Mouse (Mus musculus): ENCODE measurements around the gene Cyp4b1.
A peak's percentile ranks its signal among the peaks of the same experiment; 100 is the strongest.
"Not testable (repeated sequence)": the region's sequence is repeated elsewhere in the genome, so short reads cannot be mapped to it uniquely, and the experiment has no call there.

The Cyp4b1 gene

DNA sequence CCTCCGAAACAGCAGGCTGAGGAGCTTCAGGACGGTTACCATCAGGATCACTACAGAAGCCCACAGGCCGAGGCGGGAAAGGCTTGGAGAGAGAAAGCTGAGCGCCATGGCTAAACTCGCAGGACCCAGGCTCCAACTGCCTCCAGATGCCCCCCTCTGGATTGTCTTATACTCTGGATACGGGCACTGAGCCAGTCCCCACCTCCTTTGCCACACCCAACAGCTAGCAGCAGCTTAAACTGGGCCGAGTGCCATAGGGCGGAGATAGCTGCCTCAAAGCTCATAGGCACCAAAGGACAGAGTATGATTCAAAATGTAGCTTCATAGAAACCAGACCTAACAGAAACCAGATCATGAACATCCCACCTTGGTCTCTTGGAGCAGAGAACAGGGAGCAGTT is at the start of gene Cyp4b1:
Gene Cyp4b1 (minus strand): TSS at position 144 of the 400 bp plus-strand sequence.
- DNase-seq (ENCODE audit: low read depth, low spot score): peak; percentile 55

DNA sequence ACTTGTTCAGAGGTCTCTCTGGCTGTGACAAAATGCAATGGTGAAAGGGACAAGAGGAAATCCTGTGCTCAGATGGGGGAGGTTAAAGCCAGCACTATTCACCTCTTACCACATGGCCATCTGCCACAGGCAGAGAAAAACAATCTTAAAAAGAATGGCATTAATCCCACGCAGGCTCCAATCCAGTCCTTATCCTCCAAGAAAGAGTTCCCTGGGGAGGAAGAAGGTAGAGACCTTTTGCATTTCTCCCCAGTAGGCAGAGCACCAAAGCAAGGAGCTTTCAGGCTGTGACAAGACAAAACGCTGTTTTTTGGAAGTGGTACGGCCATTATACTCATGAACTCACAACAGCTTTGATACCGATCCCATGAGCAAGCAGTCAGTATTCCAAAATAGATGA is 38.8 kb upstream of the Cyp4b1 start:
- DNase-seq (ENCODE audit: low read depth, low spot score): no peak

DNA sequence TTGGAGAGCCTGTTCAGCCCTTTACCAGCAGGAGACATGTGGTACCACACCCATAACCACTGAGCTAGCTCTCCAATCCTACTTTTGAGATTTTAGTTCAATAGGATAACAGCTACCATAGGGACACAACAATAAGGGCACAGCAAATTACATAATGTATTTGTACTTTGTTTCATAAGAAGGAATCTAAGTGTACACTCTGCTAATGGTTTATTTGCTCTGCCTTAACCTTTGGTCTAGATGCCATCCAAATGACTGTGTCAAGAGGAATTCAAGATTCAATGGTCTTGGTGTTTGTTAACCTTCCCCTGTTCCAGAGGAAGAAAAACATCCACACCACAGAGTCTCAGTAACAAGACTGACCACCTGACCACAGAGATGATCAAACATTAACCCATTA is 11.7 kb upstream of the Cyp4b1 start:
- DNase-seq (ENCODE audit: low read depth, low spot score): no peak

DNA sequence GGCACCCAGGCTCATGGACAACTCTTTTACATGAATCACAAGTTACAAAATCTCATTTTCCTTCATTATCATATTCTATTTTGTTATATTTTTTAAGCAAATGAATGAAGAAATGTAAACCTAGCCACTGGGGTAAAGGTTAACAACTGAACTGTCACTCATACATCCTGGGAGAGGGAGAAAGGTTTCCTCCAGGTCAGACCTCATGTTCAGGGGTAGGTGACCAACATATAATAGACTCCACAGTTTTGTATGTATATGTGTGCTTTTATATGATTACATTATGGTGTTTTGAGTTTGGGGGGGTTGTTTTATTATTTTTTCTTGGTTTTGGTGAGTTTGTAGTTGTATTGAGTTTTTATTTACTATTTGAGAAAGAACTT is 10.3 kb upstream of the Cyp4b1 start:
- DNase-seq (ENCODE audit: low read depth, low spot score): no peak

DNA sequence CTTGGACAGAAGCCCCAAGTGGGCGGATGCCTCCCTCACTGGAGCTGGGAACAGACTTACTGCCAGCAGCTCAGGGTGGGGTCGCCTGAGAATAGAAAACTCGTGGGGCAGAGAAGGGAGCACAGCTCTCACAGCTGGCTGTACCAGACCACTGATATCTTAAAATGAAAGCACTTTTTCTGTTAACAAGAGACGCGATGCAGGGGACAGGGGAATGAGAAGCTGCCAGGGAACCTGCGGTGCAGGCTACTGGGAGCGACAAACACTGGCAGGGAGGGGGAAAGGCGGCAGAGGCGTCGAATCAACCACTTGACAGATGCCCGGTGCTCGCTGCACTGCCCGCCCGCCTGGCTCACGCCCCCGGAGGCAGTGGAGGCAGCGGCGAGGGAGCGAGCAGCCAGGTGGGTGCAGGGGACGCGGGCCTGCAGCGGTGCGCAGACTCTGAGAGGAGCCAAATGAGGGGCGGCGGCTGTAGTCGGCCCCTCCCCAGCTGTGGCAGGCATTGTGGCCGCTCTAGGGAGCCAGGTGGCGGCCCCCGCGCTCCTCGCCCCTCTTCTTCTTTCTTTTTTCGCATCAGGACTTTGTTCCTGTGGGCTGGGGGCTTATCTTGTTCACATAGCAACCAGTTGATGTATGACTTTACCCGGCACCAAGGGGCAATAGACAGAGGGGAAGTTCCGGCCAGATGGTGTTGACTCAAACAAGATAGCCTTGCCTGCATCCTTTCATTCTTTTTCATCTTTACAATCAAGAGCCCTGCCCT is 9.8 kb upstream of the Cyp4b1 start:
- no peak for DNase-seq (ENCODE audit: low read depth, low spot score)

DNA sequence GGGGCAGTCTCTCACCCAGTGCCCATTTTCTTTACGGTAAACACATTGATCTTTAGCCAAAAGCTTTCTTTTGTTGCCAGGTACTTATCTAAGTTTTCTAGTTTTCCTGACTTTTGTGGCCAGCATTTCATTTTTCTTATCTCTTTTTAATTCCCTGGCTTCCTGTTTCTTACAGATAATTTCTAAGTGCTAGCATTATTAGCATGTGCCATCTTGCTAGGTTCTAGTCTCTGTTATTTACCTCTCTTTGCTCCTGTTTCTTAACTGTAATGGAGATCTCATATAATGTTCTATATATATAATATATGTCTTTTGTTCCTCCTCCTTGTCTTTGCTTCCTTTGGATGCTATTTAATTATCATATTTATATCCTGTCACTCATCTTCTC is 9.0 kb upstream of the Cyp4b1 start:
- DNase-seq (ENCODE audit: low read depth, low spot score): not testable (repeated sequence)

DNA sequence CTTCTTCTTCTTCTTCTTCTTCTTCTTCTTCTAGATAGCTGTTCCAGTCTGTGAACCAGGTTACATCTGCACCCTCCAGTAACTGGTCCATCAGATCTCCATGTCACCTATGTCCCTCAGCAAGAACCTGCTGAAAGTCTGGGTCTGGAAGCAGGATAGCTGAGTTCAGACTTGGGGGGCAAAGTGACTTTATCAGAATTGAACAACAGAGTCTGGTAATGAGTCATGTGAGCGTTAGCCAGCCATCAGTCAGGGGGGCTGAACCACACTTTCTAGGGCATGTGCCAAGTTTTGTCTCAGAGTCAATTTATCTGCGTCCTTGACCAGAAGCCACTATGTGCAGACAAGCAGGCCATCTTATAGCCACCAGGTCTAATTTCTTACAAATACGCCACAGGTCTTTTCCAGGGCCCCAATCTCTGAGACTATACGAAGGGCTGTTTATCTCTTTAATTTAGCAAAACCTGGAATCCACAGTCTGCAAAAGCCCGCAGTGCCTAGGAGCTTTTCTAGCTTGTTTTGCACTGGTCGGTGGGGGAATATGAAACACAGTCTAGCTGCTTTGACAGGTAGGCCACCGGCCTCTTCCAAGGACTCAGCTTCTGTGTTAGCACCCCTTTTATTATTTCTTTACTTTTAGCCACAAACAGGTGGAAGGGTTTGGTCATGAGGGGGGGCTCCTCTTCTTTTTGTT is 8.5 kb upstream of the Cyp4b1 start:
- DNase-seq (ENCODE audit: low read depth, low spot score): not testable (repeated sequence)

DNA sequence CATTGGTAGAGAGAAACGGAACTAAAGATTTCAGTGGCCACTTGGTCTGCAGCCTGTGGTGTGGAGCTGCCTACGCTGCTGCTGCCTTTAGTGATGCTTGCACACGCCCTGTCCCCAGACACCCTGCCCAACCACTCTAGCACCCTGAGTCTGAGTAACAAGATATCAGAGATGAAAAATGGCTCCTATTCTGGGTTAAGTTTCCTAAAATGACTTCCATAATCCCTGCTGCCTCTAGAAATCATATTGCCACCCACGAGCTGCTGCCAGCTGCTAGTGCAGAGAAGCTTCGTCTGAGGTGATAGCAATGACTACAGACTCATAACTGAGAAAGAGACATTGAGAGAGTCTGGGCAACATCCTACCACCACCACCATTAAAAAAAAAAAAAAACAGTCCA is 3.3 kb upstream of the Cyp4b1 start:
- no peak for DNase-seq (ENCODE audit: low read depth, low spot score)

DNA sequence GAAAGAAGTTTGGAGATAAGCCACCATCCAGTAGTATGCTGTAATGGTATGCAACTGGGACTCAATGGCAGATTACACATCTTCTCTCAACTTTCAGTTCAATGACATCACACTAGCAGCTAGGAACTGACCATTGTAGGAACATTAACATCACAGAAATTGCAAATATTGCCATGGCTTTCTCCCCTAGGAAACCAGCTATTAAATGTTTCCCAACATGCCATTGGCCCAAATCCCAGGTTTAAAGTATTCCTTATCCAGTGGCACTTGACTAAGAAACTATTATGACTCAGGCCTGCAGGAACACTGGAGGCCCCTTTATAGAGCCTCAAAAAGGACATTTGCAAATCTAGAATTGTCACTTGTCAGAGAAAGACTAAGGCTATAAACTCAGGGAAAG is 1.8 kb upstream of the Cyp4b1 start:
- peak; percentile 54 for DNase-seq (ENCODE audit: low read depth, low spot score)

DNA sequence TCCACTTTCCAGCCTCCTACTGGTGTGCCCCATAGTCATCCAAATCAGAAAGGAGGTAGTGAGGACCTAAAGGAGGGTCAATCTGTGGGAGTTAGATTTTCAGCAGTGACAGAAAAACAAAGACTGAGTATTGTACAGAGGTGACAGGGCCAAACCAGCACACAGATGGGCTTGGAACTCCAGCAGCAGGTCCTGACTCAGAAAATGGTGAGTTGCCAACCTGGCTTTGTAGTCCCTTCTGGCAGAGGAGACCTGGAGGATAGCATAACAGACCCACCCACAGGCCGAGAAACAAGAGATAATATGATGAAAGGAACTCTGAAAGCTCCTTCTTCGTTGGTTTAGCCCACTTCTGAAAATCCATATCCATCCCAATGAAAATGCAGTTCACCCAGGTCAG is 1.2 kb upstream of the Cyp4b1 start:
- peak; percentile 36 for DNase-seq (ENCODE audit: low read depth, low spot score)

DNA sequence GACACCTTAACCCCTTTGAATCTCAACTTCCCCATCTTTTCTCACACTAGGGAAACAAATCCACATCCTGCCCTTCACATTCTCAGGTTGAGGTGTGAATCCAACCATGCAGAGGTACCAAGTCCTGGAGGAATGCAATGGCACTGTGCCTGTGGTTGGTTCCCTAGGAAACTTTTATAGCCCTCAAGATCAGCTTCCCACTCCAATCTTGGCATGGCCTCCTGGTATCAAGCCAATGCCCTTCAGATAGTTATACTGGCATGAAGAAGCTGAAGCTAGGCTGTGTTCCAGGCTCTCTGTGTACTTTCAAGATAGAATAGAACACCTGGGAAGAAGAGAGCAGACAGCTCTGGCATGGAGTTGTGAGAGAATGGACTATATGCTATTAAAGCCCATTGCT is 2.2 kb downstream of the Cyp4b1 start:
- DNase-seq (ENCODE audit: low read depth, low spot score): no peak

DNA sequence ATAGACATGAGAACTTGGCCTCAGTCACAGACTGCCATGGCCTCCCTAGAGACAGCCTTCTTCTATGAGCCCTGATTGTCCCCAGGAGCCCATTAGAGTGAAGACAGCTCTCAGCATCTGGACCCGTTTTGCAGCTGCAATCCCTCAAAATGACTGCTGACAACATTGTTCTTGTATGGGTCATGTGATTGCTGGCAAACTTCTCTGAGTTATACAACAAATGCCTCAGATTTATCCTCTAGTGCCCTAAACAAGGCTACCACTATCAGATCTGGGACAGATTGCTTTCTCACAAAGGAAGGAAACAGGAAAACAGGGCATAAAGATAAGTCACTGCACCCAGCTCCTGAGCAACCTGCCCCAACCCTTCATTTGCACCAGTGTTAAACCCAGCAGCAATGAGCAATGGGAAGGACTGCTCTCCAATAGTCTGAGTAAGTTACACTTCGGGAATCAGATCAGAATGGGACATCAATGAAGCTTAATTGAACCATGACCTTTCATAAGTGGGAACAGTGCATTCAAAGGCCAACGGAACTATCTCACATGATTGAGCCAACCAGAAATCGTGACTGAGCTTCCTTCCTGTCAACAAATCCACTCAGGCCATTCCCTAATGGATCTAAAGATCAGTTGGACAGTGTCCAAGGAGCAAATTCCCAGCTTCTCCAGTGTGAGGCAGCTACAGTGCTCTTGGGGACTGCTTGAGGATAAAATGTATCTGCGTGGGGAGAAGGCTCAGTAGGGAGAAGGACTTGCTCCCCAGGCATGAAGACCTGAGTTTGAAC is 4.4 kb downstream of the Cyp4b1 start:
- DNase-seq (ENCODE audit: low read depth, low spot score): peak; percentile 30

DNA sequence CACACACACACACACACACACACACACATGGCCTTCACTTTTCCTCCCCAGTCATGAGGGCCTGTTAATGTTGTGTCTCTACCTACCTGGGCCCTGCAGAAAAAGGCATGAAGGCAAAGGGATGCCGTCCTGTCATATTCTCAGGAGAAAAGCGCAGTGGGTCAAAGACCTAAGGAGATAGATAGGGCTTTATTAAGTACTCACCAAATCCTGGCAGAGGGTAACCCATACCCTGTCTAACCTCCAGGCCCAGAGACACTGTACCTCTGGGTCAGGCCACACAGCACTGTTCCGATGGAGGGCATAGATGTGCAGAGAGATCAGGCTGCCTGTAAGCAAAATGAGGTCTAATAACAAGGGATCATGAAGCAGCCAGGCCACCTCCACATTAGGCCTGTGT is 22.0 kb downstream of the Cyp4b1 start:
- not testable (repeated sequence) for DNase-seq (ENCODE audit: low read depth, low spot score)

DNA sequence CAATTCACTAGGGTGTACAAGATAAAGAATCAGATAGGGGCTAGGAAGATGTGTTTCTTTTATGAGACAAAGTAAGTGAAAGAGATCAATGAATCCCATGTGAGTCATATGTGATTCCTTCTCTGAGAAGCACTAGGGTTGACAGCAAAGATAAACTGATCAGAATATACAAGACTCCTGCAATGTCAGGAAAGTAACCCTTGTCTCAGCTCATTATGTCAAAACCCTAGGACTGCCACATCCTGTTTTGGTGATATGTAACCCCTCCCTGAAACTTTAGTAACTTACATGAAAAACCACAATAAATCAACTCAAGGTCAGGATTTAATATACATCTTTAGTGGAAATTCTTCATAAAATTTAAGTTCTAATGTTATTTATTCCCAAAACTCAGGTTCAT is 33.5 kb downstream of the Cyp4b1 start:
- DNase-seq (ENCODE audit: low read depth, low spot score): no peak

DNA sequence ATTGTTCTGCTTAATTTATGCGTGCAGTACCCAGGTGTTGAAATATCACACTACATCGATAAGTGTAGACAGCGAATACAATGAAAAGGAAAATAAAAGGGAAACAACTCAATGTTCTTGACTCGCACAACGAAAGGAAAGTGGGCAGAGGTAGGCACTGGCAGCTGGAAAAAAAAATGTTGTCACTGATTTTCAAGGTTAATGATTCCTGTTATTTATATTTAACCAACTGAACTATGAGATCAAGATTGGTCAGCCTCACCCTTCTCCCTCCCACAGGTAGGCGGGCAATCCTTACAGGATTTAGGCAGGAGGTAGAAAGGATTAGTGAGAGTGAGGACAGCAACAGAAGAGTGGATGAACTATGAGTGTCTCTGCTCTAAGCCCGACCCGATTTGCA is 46.9 kb downstream of the Cyp4b1 start, which contains the start of gene Cyp4a32:
Gene Cyp4a32 (plus strand): TSS at position 359 of the 400 bp plus-strand sequence.
- DNase-seq (ENCODE audit: low read depth, low spot score): not testable (repeated sequence)

DNA sequence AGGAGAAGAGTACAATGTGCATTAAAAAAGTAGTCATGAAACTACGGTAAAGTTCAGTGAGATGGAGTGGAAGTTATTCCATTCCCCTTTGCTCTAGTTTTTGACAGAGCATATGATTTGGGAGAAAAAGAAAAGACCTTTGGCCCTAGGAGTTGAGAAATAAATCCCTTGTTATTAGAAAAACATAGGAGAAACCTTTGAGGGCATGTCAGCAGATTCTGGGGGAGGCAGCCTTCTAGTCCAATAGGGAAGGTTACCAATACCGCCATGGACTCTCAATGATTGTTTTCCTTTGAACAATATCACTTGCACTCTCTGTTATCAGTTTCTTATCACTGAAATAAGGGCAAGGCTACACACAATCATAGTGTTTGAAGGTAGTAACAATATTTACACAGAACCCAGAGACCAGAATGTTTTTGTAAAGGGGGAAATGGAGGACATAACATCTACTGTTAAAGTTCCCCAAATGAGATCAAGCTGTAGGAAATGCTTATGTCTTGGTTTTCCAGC is 50.6 kb downstream of the Cyp4b1 start:
- DNase-seq (ENCODE audit: low read depth, low spot score): no peak

DNA sequence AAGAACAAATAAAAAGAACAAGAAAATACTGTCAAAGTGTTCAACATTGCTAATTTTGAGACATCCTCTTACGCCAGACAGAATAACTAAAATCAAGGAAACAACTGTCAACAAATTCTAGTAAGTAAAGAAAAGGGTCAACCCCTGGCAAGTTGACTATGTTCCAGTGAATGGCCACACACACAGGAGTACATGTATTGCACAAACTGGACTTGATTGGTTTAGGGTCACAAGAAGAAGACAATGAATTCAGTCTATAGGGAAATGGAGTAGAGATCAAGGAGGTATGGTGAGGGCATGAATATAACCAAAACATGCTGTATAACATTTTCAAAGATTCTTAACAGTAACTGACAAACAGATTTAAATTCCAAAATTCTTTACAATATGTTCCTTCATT is 51.2 kb downstream of the Cyp4b1 start:
- no peak for DNase-seq (ENCODE audit: low read depth, low spot score)

DNA sequence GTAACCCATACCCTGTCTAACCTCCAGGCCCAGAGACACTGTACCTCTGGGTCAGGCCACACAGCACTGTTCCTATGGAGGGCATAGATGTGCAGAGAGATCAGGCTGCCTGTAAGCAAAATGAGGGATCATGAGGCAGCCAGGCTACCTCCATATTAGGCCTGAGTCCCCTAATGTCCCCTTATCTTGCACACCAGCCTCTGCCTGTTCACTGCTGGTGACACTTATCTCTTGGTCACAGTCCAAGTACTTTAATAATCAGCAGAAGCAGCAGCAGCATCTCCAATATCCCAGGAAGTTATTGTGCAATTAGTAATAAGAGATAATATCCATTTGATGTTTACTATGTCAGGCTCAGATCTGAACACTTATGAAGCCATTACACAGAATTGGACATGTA is 64.5 kb downstream of the Cyp4b1 start:
- peak; percentile 1 for DNase-seq (ENCODE audit: low read depth, low spot score)

DNA sequence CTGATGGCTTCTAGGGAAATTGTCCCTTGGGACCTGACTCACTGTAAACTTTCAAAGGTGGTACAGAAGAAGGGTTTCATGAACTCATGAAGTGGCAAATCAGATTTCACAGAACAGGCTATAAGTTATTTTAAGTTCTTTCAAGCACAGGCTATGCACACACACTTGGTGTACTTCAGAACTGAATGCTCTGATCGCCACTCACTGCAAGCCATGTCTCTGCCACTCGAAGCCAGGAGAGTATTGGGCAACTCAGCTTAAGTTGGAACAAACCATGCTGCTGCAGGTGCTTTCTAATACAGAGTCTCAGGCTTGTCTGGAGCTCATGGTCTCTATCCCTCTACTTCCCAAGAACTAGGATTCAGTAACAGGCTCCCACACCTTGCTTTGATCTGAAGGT is 71.7 kb downstream of the Cyp4b1 start:
- no peak for DNase-seq (ENCODE audit: low read depth, low spot score)

DNA sequence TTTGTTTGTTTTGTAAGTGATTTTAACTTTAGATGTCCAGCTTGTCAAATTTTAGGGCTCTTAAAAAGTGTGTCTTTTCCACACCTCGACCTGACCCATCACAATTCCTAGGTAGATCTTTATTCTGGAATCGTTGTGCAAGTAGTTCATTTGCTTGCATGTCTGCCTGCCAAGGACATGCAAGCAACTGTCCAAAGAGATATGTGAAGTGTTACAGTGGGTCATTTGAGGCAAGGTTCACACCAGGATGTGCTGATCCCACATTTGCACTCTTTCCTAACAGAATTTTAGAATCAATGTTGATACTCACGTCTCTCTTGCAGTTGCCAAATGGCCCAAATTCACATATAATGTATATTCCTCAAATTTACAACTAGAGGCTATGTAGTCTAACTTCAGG is 72.3 kb downstream of the Cyp4b1 start:
- DNase-seq (ENCODE audit: low read depth, low spot score): no peak
